Mouse (Mus musculus) bone marrow macrophage, adult 2 months (primary cell): ENCODE results near the gene Nlrp10. TPM values are rescaled to one million over a fixed set of nuclear protein-coding genes. Genes with fewer than 3 reads are reported as not detected.

Source experiments
- H3K27ac ChIP-seq: 2 replicates; pipeline ENCODE4 v1.5.1; 2012; ENCODE audit warnings: low read depth, low read length; ENCODE audit not compliant: insufficient read depth
- H3K4me1 ChIP-seq: 2 replicates; pipeline ENCODE4 v1.6.1; 2012; ENCODE audit warnings: low read length; ENCODE audit not compliant: control insufficient read depth, insufficient read depth
- H3K4me3 ChIP-seq: 2 replicates; pipeline ENCODE4 v1.5.1; 2012; ENCODE audit warnings: mild to moderate bottlenecking, low read length, moderate library complexity; ENCODE audit not compliant: insufficient read depth
- CTCF ChIP-seq: IDR thresholded peaks from 2 replicates; pipeline ENCODE4 v1.5.1; 2012; ENCODE audit warnings: low read depth, mild to moderate bottlenecking, low read length, moderate library complexity
- POLR2A ChIP-seq: IDR thresholded peaks from 2 replicates; pipeline ENCODE4 v1.6.1; 2012; ENCODE audit warnings: mild to moderate bottlenecking, low read depth, low read length, borderline replicate concordance
- polyA plus RNA-seq: library from polyadenylated mRNA; stranded (reverse); fragments of >200 nt; gene quantifications from 2 replicates; pipeline ENCODE4 v1.2.4, GENCODE M21; 2012; ENCODE audit not compliant: missing spikeins, insufficient read depth, insufficient read length

The Nlrp10 gene
- polyA plus RNA-seq, 1 experiment, result 4.8 TPM

DNA sequence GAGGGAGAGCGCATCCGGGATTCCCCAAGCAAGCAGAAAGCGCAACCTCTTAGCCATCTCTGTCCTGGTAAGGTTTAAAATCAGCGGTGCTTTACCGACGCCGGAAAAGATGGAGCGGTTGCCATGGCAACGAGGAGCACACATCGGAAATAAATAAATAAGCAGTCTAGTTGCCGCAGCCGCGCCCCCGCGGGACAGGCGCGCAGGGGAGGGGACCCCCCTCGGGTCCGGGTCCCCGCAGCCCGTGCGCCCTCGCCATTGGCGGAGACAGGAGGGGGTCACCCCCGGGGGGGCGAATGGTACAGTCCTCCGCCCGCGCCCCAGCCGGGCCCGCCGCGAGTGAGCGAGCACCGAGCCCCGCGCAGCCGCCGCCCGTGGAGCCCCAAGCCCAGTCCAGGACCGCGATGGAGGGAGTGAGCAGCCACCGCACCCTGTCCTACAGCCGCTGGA lies 20.4 kb upstream of the Nlrp10 start, which contains the start of gene Tub:
Gene Tub (plus strand): TSS at position 27 of the 450 bp plus-strand sequence.
- peak within 1 kb of the TSS; percentile 24; the same call in 1 of the 2 replicates for H3K4me3 ChIP-seq
- 0 out of 2 replicates have a peak, but pooled peaks cover 2% of the 10 kb centered on the region for H3K4me1 ChIP-seq
- TF ChIP-seq CTCF, result no peak
- TF ChIP-seq POLR2A, result no peak
- H3K27ac ChIP-seq, result no peak within 1 kb of the TSS

- Histone ChIP-seq H3K27ac (no peak overlapping the region), H3K4me1 (0 out of 2 replicates have a peak, but pooled peaks cover 2% of the 10 kb centered on the region), H3K4me3 (no peak overlapping the region)
- no peak for TF ChIP-seq CTCF
- TF ChIP-seq POLR2A, result no peak
Observed at GRCm38 (mm10) chr7:108949301-108949700, 19.3 kb upstream of the Nlrp10 start.

DNA sequence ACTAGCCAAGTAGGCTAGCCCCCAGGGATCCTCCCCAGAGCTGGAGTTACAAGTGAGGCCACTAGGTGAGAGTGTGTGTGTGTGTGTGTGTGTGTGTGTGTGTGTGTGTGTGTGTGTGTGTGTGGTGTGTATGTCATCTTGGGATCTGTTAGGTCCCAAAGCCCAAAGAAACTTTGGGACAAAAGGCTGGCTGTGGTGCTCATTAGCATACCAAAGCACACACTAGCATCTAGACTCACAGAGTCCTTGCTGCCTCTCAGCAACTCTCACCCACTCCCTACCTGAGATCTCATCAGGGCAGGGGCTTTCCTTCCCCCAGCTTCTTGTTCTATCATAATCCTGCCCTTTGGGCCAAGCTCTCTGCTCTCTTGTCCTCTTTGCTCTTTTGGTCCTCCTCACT lies 18.6 kb upstream of the Nlrp10 start:
- Histone ChIP-seq H3K27ac (no peak overlapping the region), H3K4me1 (0 out of 2 replicates have a peak, but pooled peaks cover 2% of the 10 kb centered on the region), H3K4me3 (no peak overlapping the region)
- TF ChIP-seq POLR2A, result no peak
- no peak for TF ChIP-seq CTCF

- Histone ChIP-seq H3K4me1 (no peaks in the 10 kb centered on the region), H3K27ac (no peak overlapping the region), H3K4me3 (no peak overlapping the region)
- TF ChIP-seq POLR2A (no peak), CTCF (no peak)
Observed at GRCm38 (mm10) chr7:108944002-108944401, 14.0 kb upstream of the Nlrp10 start.

- H3K4me3 ChIP-seq, result no peak overlapping the region
- no peak overlapping the region for H3K27ac ChIP-seq
- TF ChIP-seq POLR2A (no peak), CTCF (no peak)
- no peaks in the 10 kb centered on the region for H3K4me1 ChIP-seq
Observed at GRCm38 (mm10) chr7:108941466-108941865, 11.5 kb upstream of the Nlrp10 start.

DNA sequence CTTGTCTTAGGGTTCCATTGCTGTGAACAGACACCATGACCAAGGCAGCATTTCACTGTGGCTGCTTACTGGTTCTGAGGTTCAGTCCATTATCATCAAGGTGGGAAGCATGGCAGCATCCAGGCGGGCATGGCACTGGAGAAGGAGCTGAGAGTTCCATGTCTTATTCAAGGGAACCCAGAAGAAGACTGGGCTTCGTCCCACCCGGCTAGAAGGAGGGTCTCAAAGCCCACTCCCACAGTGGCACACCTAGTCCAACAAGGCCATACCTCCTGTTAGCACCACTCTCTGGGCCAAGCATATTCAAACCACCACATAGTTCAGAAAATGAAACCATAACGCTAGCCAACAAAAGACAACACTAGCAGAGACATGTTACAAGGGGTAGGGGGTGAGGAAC lies 6.6 kb upstream of the Nlrp10 start:
- Histone ChIP-seq H3K27ac (no peak overlapping the region), H3K4me3 (no peak overlapping the region), H3K4me1 (peaks cover 5% of the 10 kb centered on the region)
- TF ChIP-seq POLR2A (no peak), CTCF (no peak)

DNA sequence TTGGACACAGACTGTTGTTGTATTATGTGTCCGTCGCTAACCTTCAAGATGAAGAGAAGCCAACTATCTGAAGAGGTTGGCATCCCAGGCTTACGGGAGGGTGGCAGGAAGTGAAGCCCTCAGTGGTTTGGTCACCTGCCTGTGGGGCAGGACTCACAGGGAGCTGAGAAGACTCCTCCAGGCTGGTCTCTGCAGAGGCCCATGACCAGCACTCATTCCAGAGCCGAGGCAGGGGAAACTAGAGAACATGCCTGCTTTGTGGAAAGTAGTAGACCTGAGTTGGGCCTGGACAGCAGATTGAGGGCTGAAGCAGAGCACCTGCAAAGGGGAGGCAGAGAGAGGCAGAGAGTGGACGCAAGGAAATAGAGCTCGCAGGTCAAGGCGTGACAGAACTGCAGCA lies 5.4 kb upstream of the Nlrp10 start:
- H3K27ac ChIP-seq, result no peak overlapping the region
- TF ChIP-seq CTCF, result no peak
- no peak for TF ChIP-seq POLR2A
- H3K4me3 ChIP-seq, result peak overlapping the region; percentile 86
- H3K4me1 ChIP-seq, result peaks cover 9% of the 10 kb centered on the region

GRCm38 (mm10) chr7:108934836-108935235 lies 4.9 kb upstream of the Nlrp10 start:
- peaks cover 11% of the 10 kb centered on the region for H3K4me1 ChIP-seq
- peak overlapping the region; percentile 86 for H3K4me3 ChIP-seq
- no peak for TF ChIP-seq POLR2A
- TF ChIP-seq CTCF, result no peak
- H3K27ac ChIP-seq, result peak overlapping the region; percentile 49

- peaks cover 12% of the 10 kb centered on the region for H3K4me1 ChIP-seq
- peak within 1 kb of the TSS; percentile 49 for H3K27ac ChIP-seq
- peak within 1 kb of the TSS; percentile 86 for H3K4me3 ChIP-seq
- TF ChIP-seq CTCF, result peak; percentile 50
- no peak for TF ChIP-seq POLR2A
Observed at GRCm38 (mm10) chr7:108933794-108934731, 4.1 kb upstream of the Nlrp10 start, which contains the start of gene Eif3f. TSS of gene Eif3f (plus strand) at chr7:108934417.

GRCm38 (mm10) chr7:108928280-108929188 lies 1.4 kb downstream of the Nlrp10 start:
- Histone ChIP-seq H3K4me1 (peaks cover 26% of the 10 kb centered on the region), H3K4me3 (peak overlapping the region; percentile 69), H3K27ac (no peak overlapping the region)
- no peak for TF ChIP-seq CTCF
- TF ChIP-seq POLR2A, result no peak
